Mouse (Mus musculus) fibroblast of lung, adult 2 months (primary cell): ENCODE measurements around the gene Napsa.

Experiments used
- DNase-seq: peaks from one replicate; pipeline ENCODE4 v3.0.0-alpha.2; 2011; ENCODE audit warnings: low read depth

Napsa gene

GRCm38 (mm10) chr7:44596996-44597538 is 24.9 kb downstream of the Napsa start:
- DNase-seq, result no peak

- no peak for DNase-seq
Measured at GRCm38 (mm10) chr7:44597666-44598065, 25.5 kb downstream of the Napsa start.

GRCm38 (mm10) chr7:44598336-44598735 is 26.2 kb downstream of the Napsa start:
- DNase-seq, result no peak

- no peak for DNase-seq
Measured at GRCm38 (mm10) chr7:44600691-44601262, 28.6 kb downstream of the Napsa start.

- DNase-seq, result no peak
Measured at GRCm38 (mm10) chr7:44601646-44602045, 29.5 kb downstream of the Napsa start.

- DNase-seq, result no peak
Measured at GRCm38 (mm10) chr7:44602443-44602842, 30.3 kb downstream of the Napsa start.

GRCm38 (mm10) chr7:44603186-44603855 is 31.1 kb downstream of the Napsa start:
- no peak for DNase-seq

- no peak for DNase-seq
Measured at GRCm38 (mm10) chr7:44604139-44604606, 32.0 kb downstream of the Napsa start.

- no peak for DNase-seq
Measured at GRCm38 (mm10) chr7:44604619-44605018, 32.4 kb downstream of the Napsa start.

GRCm38 (mm10) chr7:44605436-44605835 is 33.3 kb downstream of the Napsa start:
- no peak for DNase-seq

GRCm38 (mm10) chr7:44606171-44606901 is 34.2 kb downstream of the Napsa start:
- no peak for DNase-seq

- DNase-seq, result no peak
Measured at GRCm38 (mm10) chr7:44612192-44612591, 40.0 kb downstream of the Napsa start.

GRCm38 (mm10) chr7:44614041-44614688 is 42.0 kb downstream of the Napsa start:
- no peak for DNase-seq

GRCm38 (mm10) chr7:44615309-44615708 is 43.1 kb downstream of the Napsa start:
- no peak for DNase-seq

- DNase-seq, result no peak
Measured at GRCm38 (mm10) chr7:44615987-44616386, 43.8 kb downstream of the Napsa start.

GRCm38 (mm10) chr7:44617059-44617458 is 44.9 kb downstream of the Napsa start:
- DNase-seq, result no peak

GRCm38 (mm10) chr7:44623714-44624542 is 51.7 kb downstream of the Napsa start:
- DNase-seq, result no peak

GRCm38 (mm10) chr7:44624543-44624826 is 52.3 kb downstream of the Napsa start:
- DNase-seq, result no peak

GRCm38 (mm10) chr7:44624828-44625227 is 52.6 kb downstream of the Napsa start:
- no peak for DNase-seq

GRCm38 (mm10) chr7:44625241-44626067 is 53.3 kb downstream of the Napsa start:
- no peak for DNase-seq

GRCm38 (mm10) chr7:44626068-44626385 is 53.8 kb downstream of the Napsa start:
- no peak for DNase-seq
